Mouse (Mus musculus): ENCODE data around the gene Plce1. TPM values are rescaled to one million over a fixed set of nuclear protein-coding genes. Genes with fewer than 3 reads are reported as not detected.

The Plce1 gene
- polyA plus RNA-seq, 3 experiments from 2014 or later: 0.05 to 0.16 (median 0.05) TPM

DNA sequence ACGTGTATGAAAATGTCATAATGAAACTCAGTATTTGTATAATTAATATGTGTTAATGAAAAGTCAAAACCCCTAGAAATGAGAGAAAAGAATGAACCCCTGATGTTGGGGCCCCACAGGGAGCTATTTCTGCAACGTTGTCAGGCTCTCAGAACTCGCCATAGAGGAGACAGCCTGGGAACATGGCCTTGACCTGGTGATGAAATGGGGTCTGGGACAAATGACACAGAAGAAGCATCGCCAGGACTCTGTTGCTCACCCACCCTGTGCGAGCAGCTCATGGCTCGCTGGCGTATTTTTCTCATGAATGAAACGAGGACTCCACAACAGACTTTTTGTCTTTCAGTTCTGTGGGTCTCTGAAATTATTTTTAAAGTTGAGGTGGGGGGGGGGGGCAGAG, 109.0 kb downstream of the Plce1 start:
- no peak for ATAC-seq

DNA sequence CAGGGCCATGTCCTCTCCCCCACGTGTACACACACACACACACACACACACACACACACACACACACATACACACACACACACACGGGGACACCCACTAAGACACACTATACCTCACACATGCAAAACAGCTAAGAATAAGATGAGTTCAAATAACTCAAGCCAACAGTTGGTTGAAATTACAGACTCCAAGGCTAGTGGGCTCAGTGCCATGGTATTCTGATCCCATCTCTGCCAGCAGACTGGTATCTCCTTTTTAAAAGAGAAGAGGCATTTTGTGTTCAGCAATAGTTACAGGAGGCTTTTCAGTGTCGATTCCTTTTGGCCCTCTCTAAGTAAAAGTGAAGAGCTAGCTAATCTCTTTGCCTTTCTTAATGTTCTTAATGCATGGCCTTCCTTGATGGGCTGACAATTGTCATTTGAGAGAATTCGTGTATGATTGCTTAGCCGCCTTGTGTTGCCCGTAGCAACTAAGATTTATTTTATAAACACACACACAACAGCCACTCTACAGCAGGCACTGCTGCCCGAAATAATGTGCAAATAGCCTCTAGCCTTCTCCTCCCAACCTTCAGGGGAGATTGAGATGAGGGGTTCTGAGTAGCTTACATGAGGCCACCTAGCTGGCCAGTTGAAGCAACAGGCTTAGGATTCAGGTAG, 111.8 kb downstream of the Plce1 start:
- ATAC-seq: no peak

DNA sequence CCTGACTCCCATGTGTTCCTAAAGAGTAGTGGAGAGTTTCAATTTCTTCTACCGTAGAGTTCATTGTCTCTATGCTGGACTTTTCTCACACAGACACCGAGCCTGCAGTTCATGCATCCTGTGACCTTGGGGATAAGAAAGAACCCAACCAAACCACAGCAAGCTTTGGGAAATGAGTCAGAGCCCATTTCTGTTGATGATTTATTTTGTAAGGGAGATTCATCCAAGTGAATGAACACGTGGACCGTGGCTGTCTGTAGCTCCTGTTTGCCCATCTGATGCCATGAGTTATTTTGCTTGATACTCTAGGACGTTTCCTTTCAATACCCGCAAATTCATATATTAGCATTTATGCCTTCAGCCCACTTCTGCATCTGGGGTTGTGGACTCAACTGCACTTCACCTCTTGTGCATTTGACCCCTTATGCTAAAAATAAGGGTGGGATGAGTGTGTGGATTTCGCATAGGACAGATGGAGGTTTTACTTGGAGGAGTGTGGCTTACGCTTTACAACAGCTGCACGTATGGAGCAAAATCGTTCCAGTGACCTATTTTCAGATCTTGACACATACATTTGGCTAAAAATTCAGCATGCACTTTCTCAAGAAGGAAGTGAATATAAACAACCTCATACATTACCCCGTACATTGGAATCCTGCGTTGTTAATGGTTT, 112.5 kb downstream of the Plce1 start:
- no peak for ATAC-seq

DNA sequence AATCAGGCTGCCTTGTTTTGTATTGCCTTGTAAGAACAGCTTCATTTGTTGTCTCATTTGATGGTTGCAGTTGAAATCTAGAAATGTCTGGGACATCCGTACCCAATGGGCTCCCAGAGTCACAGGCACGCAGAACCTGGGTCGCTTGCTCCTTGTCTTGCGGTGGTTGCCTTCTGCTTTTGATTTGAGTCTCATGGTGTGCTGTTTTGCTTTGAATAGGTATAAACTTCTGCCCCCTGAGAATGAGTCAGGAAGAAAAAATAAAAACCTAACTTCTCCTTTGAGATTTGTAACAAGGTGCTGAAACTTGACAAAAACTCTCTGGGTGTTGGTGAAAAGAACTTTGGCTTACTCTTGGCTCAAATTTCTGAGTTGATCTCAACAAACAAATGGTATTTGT, 115.2 kb downstream of the Plce1 start:
- ATAC-seq: no peak

DNA sequence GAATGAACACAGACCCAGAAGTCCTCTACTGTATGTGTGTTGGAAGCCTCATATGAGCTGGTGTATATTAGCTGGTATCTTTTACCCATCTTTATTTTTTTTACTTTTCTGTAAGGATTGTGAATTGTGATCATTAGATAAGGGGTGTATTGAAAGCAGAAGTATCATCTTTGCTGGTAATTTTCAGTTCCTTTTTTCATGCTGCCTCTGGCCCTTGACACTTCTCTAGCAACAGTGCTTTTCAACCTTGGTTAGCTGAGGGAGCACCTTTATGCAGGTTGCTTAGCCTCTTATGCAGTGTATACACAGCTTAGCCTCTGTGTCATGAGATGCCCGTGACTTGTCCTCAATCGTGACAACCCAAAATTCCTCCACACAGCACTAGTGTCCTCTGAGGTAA, 116.5 kb downstream of the Plce1 start:
- no peak for ATAC-seq

DNA sequence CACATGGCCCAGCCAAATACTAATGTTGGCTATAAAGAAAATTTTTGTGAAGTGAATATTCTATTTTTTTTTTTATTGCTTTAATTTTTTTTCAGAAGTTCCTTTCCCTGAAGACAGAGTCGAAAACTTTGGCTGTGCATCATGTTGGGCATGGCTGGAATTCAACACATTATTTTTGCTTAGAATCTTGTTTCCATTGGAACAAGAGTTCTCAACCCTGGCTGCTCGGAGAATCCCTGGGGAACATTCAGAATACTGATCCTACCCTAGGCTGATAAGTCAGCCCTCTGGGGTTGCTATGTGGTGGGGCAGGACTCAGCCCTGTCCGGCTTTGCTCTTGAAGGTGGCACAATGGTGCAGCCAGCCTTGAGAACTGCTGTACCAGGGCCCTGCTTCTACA, 118.1 kb downstream of the Plce1 start:
- no peak for ATAC-seq

DNA sequence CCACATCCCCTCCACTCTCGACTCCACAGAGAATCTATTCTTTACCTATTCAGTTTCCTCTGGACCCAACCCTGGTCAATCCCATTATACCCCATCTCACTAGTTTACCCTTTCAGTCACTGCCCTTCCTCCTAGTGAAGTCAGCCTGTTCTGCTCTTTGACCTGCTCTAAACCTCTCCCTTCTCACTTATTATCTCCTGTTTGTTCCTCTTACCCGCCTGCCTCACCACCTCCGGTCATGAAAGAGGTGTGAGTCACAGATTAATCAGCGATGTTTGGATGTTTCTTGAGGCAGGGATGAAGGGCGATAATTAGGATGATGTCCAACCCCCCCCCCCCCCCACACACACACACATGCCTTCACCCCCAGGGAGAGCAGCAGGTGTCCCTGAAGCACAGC, 120.2 kb downstream of the Plce1 start:
- no peak for ATAC-seq

DNA sequence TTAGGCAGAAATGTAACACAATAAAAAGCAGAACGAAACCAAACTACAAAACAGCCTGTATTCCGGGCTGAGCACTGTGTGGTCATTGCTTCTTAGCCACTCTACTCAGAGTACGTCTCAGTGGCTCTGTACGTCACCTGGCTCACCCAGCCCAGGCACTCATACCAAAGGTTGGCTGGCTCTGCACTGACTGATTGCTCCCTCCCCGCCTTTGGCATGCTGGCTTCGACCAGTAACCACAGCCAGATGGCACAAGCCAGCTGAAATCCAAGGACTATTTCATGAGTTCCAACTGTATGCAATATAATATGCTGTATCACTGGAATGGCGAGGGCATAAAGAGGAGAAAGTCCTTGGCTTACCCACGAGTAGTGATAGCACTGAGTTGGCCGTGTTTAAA, 121.9 kb downstream of the Plce1 start:
- no peak for ATAC-seq

DNA sequence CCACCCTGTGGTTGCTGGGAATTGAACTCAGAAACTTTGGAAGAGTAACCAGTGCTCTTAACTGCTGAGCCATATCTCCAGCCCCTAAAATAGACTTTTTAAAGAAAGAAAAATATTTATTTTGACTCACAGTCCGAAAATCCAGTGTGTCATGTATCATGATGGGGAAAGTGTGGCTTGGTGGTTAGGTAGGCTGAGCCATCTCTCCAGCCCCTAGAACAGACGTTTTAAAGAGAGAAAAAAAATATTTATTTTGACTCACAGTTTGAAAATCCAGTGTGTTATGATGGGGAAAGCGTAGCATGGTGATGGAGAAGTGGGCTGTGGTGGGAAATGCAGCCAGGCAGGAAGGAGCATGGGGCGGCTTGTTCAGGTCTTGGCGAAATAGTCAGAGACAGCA, 126.3 kb downstream of the Plce1 start:
- no peak for ATAC-seq

DNA sequence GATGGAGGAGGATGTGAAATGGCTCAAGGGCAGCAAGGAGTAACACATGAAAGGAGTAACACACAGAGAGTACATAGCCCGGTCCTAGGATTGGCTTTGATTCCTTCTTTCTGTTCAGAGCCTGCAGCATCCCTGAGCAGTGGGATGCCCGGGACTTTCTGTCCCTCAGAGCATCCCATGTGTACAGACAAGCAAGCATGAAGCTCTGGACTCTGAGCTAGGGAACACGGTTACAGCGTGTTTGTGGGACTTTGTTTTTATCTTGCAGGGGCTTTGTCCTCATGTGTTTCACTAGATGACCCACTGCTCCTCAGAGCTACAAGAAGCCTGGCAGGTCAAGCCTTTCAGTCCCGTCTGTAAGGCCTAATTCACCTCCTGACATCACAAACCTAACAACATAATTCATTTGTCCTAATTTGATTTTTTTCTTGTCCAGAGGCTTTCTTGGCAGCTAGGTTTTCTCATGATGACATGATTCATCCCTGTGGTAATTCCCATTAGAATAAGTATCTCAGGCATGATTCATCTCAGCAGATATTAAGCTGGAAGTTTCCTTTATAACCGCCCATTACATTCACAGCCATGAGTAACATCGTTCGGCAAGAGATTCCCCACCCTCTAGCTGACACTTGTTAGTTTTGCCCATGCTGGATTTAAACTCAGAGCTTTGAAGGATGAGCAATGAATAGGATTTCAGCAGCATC, 128.2 kb downstream of the Plce1 start:
- ATAC-seq: no peak

DNA sequence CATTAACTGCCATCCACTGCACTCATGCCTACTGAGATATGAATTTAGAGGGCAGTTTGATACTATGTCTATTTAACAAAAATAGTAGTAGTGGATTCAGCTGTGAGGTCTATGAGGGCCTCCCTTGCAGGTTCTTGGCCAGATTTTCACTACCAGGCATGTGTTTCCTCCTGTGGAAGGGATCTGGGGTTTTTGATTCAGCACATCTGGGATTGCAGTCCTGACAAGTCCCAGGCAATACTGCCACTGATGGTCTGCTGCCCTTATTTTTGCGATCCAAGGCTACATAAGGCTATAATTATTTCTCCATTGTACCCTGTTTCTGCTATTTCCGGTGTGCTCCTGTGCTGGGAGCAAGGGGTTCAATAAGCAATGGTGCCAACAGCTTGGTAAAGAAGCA, 129.4 kb downstream of the Plce1 start:
- ATAC-seq: no peak

DNA sequence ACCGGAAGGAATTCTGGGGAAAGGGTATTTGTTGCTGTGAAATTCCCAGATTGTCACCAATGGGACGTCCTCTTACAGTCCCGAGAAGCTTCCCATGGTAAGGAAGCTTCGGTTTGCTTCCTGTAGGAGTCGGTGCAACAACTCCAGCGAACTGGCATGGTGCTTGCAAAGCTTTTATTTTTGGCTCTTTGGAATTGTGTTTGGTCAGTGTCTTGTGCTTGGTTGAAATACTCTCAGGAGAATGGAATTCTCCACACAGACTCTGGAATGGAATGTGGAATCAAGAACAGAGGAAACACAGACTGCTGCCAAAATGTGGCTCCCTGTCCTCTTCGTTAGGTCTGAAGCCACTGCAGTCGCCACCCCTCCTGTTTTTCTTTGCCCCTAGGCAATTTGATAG, 129.9 kb downstream of the Plce1 start:
- no peak for ATAC-seq

DNA sequence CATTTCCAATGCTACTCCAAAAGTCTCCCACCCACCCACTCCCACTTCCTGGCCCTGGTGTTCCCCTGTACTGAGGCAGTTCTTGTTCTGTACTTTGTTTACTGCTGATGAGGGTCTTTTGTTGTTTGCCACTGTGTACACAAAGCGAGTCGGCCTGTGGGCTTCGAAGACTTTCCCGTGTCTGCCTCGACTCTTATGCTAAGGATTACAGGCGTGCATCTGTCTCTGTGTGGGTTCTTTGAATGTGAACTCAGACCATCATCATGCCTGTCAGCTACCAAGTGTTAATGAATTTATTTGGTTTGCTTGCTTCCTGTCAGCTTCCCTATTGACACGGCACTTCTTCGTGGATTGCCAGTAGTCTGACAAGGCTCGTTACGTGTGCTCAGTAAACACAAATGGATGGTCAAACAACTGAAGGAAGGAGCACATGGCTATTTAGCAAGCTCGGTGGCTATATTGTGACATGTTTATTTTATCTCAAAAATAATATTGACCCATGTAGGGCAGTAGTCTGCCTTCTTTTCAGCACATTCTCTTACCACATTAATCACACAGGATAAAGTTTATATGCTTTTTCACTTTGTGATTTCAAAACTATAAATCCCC, 133.3 kb downstream of the Plce1 start:
- ATAC-seq: no peak

DNA sequence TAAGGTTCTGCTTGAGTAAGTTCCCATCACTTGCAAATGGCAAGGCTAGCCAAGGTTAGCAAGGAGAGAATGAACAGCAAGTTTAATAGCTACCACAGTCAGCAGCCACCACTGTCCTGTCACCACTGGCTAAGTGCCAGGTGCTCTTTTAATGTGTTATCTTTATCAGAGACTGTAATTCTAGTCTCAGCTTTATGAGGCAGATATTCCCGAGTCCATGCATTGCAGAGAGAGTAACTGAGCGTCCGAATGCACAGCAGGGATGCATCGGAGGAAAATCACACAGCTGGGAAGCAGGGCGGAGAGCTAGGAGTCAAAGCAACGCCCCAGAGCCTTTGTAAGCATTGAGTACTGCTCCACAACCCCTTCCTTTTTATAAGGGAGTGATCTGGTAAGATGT, 134.4 kb downstream of the Plce1 start:
- ATAC-seq: no peak

DNA sequence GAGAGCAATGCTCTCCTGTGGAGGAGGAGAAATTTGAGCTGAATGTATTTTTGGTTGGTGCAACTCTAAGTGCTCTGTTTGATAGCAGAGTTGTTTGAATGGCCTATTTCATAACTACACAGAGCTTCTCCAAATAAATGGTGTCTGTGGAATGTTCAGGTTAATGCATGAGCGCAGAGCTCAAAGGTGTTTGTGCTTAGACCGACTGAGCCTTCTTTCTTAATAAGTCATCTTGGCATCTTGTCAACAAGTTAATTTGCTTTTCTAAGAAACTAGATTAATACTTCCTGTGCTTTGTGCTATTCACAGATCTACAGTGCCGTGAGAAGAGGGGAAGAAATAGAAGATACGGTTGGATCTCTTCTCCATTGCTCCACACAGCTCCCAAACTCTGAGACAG, 139.2 kb downstream of the Plce1 start:
- ATAC-seq: no peak

DNA sequence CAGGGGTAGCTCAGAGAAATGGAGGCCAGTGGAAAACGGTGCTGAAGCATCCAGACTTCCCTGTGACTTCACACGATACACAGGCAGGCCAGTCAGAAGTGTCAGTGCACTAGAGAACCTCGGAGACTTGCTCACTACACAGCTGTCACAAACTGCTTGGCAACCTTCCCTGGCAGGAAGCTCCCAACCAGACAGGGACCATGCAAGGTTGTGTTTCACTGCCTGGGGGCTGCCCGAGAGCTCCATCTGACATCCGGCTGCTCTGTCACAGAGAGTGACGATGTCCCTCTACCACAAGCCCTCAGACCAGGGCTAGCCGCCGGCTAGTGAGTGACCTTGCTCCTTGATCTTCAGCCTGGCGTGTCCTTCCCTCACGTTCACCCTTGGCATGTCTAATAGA, 140.6 kb downstream of the Plce1 start:
- ATAC-seq: no peak

DNA sequence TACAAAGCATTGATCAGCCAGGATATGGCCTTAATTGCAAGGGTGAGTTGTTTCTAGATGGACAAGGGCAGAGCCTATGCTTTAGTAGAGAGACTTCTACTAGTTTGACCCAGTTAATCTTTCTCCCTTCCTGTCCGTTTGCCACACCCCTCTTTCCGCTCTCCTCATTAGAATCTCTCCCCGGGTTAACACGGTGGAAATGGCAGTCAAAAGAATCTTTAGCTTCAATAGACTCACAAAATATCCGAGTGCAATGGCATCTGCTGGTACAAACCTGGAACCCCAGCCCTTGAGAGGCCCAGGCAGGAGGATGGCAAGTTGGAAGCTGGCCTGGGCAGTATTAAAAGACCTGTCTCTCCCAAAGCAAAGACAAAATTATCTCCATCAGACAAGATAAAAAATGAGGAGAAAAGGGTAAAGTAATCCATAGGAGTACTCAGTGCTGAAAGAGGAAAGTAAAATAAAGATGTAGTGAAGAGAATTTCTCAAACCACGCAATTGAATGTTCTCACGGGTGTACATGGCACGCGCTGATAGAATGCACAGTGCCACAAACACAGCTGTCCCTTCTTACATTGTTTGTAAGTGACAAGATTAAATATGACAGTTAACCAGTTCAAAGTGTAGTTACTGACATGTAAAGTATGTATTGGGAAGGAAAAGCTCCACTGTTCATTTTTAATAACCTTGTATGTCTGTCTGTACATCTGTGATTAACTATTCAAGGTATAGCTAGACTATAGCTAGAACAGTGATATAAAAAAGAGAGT, 145.5 kb downstream of the Plce1 start:
- ATAC-seq: no peak

DNA sequence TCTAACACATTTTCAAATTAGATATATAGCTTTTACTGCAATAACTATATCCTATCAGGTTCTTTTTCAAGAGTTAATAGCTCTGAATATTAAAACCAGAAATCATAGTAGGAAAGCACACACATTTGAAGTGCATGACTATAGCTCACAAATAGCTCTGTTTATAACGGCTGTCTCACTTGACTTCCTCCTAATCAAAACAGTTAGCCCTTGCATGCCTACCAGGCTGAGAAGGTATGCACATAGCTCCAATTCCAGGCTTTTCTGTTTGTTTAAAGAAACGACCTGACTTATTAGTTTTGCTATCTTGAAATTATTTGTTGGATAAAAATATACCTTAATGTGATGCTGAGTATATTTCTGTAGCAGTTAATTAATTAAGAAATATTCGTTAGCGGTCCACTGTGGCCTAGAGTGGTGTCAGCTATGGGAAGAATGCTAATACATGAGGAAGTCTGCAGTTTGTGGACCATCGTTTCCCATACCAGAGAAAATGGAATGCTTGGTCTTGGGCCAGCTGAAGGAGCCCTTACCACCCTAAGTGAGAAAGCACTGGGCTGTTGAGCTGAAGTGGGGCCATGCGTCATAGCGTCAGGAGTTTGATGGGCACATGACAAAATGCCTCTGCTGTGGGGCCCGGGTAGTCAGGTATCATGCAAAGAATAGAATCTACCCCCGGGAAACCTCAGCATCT, 146.3 kb downstream of the Plce1 start:
- no peak for ATAC-seq

DNA sequence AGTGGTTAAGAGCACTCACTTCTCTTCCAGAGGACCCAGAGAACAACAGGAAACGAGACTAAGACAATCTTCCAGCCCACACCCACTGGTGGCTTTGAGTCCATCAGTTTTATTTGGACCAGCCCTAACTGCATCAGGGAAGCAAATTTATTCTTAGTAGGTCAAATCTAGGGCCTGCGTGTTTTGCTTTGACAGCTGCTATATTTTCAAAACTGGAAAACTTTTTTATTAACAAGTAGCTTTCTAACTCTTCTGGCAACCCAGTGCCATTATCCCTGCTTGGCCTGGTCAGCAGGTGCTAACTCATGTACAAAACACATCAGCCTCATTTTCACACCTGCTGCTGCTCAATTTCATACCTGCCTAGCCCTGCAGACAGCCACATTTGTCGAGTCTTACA, 151.3 kb downstream of the Plce1 start:
- no peak for ATAC-seq

DNA sequence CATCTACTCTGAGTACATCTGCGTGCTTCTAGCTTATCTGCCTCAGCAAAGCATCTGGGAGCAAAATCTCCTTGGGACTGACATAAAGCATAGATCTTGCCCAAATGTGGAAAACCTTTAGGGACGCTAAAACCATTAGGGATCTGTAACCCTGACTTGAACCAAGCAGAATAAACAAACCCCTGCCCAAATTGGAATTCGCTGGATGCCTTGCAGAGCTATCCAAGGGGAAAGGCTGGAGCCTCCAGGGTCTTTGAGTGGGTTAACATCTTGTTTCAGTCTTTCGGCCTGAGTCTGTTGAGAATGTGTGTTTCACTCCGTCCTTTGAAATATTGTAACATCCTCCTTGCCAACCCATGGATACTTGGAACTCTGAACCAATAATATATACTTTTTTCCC, 152.4 kb downstream of the Plce1 start:
- no peak for ATAC-seq

DNA sequence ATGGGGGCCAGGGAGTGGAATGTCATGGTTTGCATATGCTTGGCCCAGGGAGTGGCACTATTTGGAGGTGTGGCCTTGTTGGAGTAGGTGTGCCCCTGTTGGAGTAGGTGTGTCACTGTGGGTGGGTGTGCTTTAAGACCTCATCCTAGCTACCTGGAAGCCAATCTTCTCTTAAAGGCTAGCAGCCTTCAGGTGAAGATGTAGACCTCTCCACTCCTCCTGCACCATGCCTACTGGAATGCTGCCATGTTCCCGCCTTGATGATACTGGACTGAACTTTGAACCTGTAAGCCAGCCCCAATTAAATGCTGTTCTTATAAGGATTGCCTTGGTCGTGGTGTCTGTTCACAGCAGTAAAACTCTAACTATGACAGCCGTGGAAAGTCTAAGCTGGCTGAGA, 158.1 kb downstream of the Plce1 start:
- no peak for ATAC-seq

DNA sequence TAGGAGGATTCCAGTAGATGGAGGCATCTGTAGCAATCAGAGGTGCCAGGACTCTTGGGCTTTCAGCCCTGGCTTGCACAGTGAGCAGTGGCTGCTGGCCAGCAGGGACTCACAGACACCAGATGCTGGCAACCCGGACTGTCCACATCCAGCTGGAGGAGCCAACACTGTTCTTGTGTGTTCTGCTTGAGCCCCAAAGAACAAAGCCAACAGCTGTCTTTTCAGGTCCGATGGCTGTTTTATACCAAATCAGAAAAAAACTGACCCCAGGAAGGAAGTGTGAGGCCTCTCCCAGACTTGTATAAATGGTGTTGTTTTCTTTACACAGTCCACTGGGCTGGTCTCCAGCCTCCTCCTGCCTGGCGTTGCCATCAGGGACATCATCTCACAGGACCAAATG, 158.9 kb downstream of the Plce1 start:
- no peak for ATAC-seq

All from inflammation-experienced regulatory T-cells, adult 6 months (primary cell).